Mouse (Mus musculus): ENCODE data around the gene Gprasp1. TPM values are rescaled to one million over a fixed set of nuclear protein-coding genes. Genes with fewer than 3 reads are reported as not detected.
"Not testable (repeated sequence)": the region's sequence is repeated elsewhere in the genome, so short reads cannot be mapped to it uniquely, and the experiment has no call there.

The Gprasp1 gene
- total and polyA plus RNA-seq, 2 experiments, result 4.9 to 8.8 TPM

GRCm38 (mm10) chrX:135804149-135804548 lies 61.6 kb downstream of the Gprasp1 start:
- Histone ChIP-seq H3K79me2 (ENCODE audit: control insufficient read depth, insufficient read depth, low read length) (no peaks in the 10 kb centered on the region), H3K4me1 (ENCODE audit: control insufficient read depth, insufficient read depth, low read length) (no peaks in the 10 kb centered on the region), H3K36me3 (ENCODE audit: control insufficient read depth, insufficient read depth, low read length) (no peaks in the 10 kb centered on the region; the same call in 1 of the 2 replicates), H3K27ac (replicated peaks; ENCODE audit: insufficient read depth, low read depth, low read length) (no peak overlapping the region), H3K4me3 (ENCODE audit: insufficient read depth, low read depth, low read length) (no peak overlapping the region), H3K9ac (ENCODE audit: low read depth, low read length) (no peak overlapping the region), H3K27me3 (ENCODE audit: control insufficient read depth, insufficient read depth, low read length) (no peaks in the 10 kb centered on the region)
- no peak for DNase-seq (ENCODE audit: extremely low read depth, low read depth, low spot score)
- TF ChIP-seq CTCF (IDR thresholded peaks at IDR 0.05; ENCODE audit: low read depth, low read length), result no peak
- no peak for TF ChIP-seq POLR2A (IDR thresholded peaks at IDR 0.05; ENCODE audit: extremely low read depth, insufficient read depth, low read length)
- WGBS, result 86% methylated on average over 3 of the region's 3 CpGs

- DNase-seq (ENCODE audit: extremely low read depth, low read depth, low spot score), result peak; percentile 9
- 7% methylated on average over 1 of the region's 1 CpGs for WGBS
- no peak for TF ChIP-seq POLR2A (IDR thresholded peaks at IDR 0.05; ENCODE audit: extremely low read depth, insufficient read depth, low read length)
- TF ChIP-seq CTCF (IDR thresholded peaks at IDR 0.05; ENCODE audit: low read depth, low read length), result no peak
Measured at GRCm38 (mm10) chrX:135805780-135806179, 63.2 kb downstream of the Gprasp1 start.

GRCm38 (mm10) chrX:135835896-135836295 lies 93.4 kb downstream of the Gprasp1 start:
- WGBS, result 27% methylated on average over 1 of the region's 1 CpGs
- not testable (repeated sequence) for H3K4me1 ChIP-seq (ENCODE audit: control insufficient read depth, insufficient read depth, low read length); H3K4me3 ChIP-seq (ENCODE audit: insufficient read depth, low read depth, low read length); H3K27me3 ChIP-seq (ENCODE audit: control insufficient read depth, insufficient read depth, low read length); H3K9ac ChIP-seq (ENCODE audit: low read depth, low read length); H3K79me2 ChIP-seq (ENCODE audit: control insufficient read depth, insufficient read depth, low read length); H3K36me3 ChIP-seq (ENCODE audit: control insufficient read depth, insufficient read depth, low read length); H3K27ac ChIP-seq (replicated peaks; ENCODE audit: insufficient read depth, low read depth, low read length); DNase-seq (ENCODE audit: extremely low read depth, low read depth, low spot score)

More at GRCm38 (mm10) chrX:135805780-135806179, 63.2 kb downstream of the Gprasp1 start:
- H3K4me3 ChIP-seq (ENCODE audit: insufficient read depth, low read depth, low read length), result no peak overlapping the region
- H3K27ac ChIP-seq (replicated peaks; ENCODE audit: insufficient read depth, low read depth, low read length), result no peak overlapping the region
- no peaks in the 10 kb centered on the region for H3K79me2 ChIP-seq (ENCODE audit: control insufficient read depth, insufficient read depth, low read length)
- H3K27me3 ChIP-seq (ENCODE audit: control insufficient read depth, insufficient read depth, low read length), result no peaks in the 10 kb centered on the region
- H3K4me1 ChIP-seq (ENCODE audit: control insufficient read depth, insufficient read depth, low read length), result no peaks in the 10 kb centered on the region
- no peak overlapping the region for H3K9ac ChIP-seq (ENCODE audit: low read depth, low read length)
- no peaks in the 10 kb centered on the region for H3K36me3 ChIP-seq (ENCODE audit: control insufficient read depth, insufficient read depth, low read length)

GRCm38 (mm10) chrX:135837896-135838295 lies 95.4 kb downstream of the Gprasp1 start:
- Histone ChIP-seq H3K4me3 (ENCODE audit: insufficient read depth, low read depth, low read length) (no peak overlapping the region), H3K27me3 (ENCODE audit: control insufficient read depth, insufficient read depth, low read length) (peaks cover 2% of the 10 kb centered on the region; the same call in 1 of the 2 replicates), H3K36me3 (ENCODE audit: control insufficient read depth, insufficient read depth, low read length) (no peaks in the 10 kb centered on the region), H3K79me2 (ENCODE audit: control insufficient read depth, insufficient read depth, low read length) (no peaks in the 10 kb centered on the region), H3K9ac (ENCODE audit: low read depth, low read length) (no peak overlapping the region), H3K4me1 (ENCODE audit: control insufficient read depth, insufficient read depth, low read length) (no peaks in the 10 kb centered on the region), H3K27ac (replicated peaks; ENCODE audit: insufficient read depth, low read depth, low read length) (no peak overlapping the region)
- WGBS, result 52% methylated on average over 2 of the region's 2 CpGs
- DNase-seq (ENCODE audit: extremely low read depth, low read depth, low spot score), result no peak
- TF ChIP-seq CTCF (IDR thresholded peaks at IDR 0.05; ENCODE audit: low read depth, low read length), result no peak
- no peak for TF ChIP-seq POLR2A (IDR thresholded peaks at IDR 0.05; ENCODE audit: extremely low read depth, insufficient read depth, low read length)

GRCm38 (mm10) chrX:135838521-135839360 lies 96.2 kb downstream of the Gprasp1 start, which contains the start of gene Gprasp2:
Gprasp2 (plus strand) TSS chrX:135839034.
- H3K4me3 ChIP-seq (ENCODE audit: insufficient read depth, low read depth, low read length), result peak within 1 kb of the TSS; percentile 49; the same call in 1 of the 2 replicates
- H3K79me2 ChIP-seq (ENCODE audit: control insufficient read depth, insufficient read depth, low read length); H3K4me1 ChIP-seq (ENCODE audit: control insufficient read depth, insufficient read depth, low read length); H3K27me3 ChIP-seq (ENCODE audit: control insufficient read depth, insufficient read depth, low read length); DNase-seq (ENCODE audit: extremely low read depth, low read depth, low spot score); H3K27ac ChIP-seq (replicated peaks; ENCODE audit: insufficient read depth, low read depth, low read length); H3K9ac ChIP-seq (ENCODE audit: low read depth, low read length); H3K36me3 ChIP-seq (ENCODE audit: control insufficient read depth, insufficient read depth, low read length): not testable (repeated sequence)
- 6% methylated on average over 28 of the region's 32 CpGs for WGBS

GRCm38 (mm10) chrX:135839397-135840391 lies 97.2 kb downstream of the Gprasp1 start:
- DNase-seq (ENCODE audit: extremely low read depth, low read depth, low spot score), result peak; percentile 3
- H3K27ac ChIP-seq (replicated peaks; ENCODE audit: insufficient read depth, low read depth, low read length); H3K27me3 ChIP-seq (ENCODE audit: control insufficient read depth, insufficient read depth, low read length); H3K79me2 ChIP-seq (ENCODE audit: control insufficient read depth, insufficient read depth, low read length); H3K9ac ChIP-seq (ENCODE audit: low read depth, low read length); H3K36me3 ChIP-seq (ENCODE audit: control insufficient read depth, insufficient read depth, low read length); H3K4me1 ChIP-seq (ENCODE audit: control insufficient read depth, insufficient read depth, low read length): not testable (repeated sequence)
- H3K4me3 ChIP-seq (ENCODE audit: insufficient read depth, low read depth, low read length), result peak overlapping the region; percentile 49; the same call in 1 of the 2 replicates
- 9% methylated on average over 16 of the region's 17 CpGs for WGBS

Other genes with a start within 250 kb of the Gprasp1 start
- not detected in 2 replicates for gene AV320801, start 248.1 kb upstream of the Gprasp1 start, total RNA-seq (2014; rRNA removed)
- gene AV320801, start 248.1 kb upstream of the Gprasp1 start, polyA plus RNA-seq (2012; rRNA removed), result not detected in 2 replicates
- 0.20 and 0.37 TPM in 2 replicates for gene Nxf7, start 144.0 kb upstream of the Gprasp1 start, total RNA-seq (2014; rRNA removed)
- gene Nxf7, start 144.0 kb upstream of the Gprasp1 start, polyA plus RNA-seq (2012; rRNA removed), result not detected in 2 replicates
- gene Prame, start 115.0 kb upstream of the Gprasp1 start, total RNA-seq (2014; rRNA removed), result not detected in 2 replicates
- gene Prame, start 115.0 kb upstream of the Gprasp1 start, polyA plus RNA-seq (2012; rRNA removed), result not detected in 2 replicates
- gene Tcp11x2, start 48.9 kb upstream of the Gprasp1 start, total RNA-seq (2014; rRNA removed), result not detected in 2 replicates
- not detected in 2 replicates for gene Tcp11x2, start 48.9 kb upstream of the Gprasp1 start, polyA plus RNA-seq (2012; rRNA removed)
- not detected in 2 replicates for gene Tmsb15a, start 17.5 kb upstream of the Gprasp1 start, total RNA-seq (2014; rRNA removed)
- not detected in 2 replicates for gene Tmsb15a, start 17.5 kb upstream of the Gprasp1 start, polyA plus RNA-seq (2012; rRNA removed)
- gene Armcx5, start within 50 bp of the Gprasp1 start, total RNA-seq (2014; rRNA removed), result 2.4 and 3.4 TPM in 2 replicates
- 0.32 and 0.37 TPM in 2 replicates for gene Armcx5, start within 50 bp of the Gprasp1 start, polyA plus RNA-seq (2012; rRNA removed)
- 2.7 and 4.1 TPM in 2 replicates for gene Bhlhb9, start 54.9 kb downstream of the Gprasp1 start, total RNA-seq (2014; rRNA removed)
- 0.41 and 1.5 TPM in 2 replicates for gene Bhlhb9, start 54.9 kb downstream of the Gprasp1 start, polyA plus RNA-seq (2012; rRNA removed)
- gene Gprasp2, start 96.3 kb downstream of the Gprasp1 start, total RNA-seq (2014; rRNA removed), result 0.09 and 0.34 TPM in 2 replicates
- 0.16 and 0.17 TPM in 2 replicates for gene Gprasp2, start 96.3 kb downstream of the Gprasp1 start, polyA plus RNA-seq (2012; rRNA removed)